Mouse (Mus musculus) CH12.LX (cell line): ENCODE results near the gene Gpank1.

Experiments
- CTCF ChIP-seq, 2 experiments: IDR thresholded peaks in 1 of 2; conservative IDR thresholded peaks in 1 of 2; 2 replicates each; pipeline ENCODE4 v1.5.1; 2011 to 2012; ENCODE audit warnings: low read depth in 2 of 2, low read length in 2 of 2, improper control_type of control experiment in 1 of 2, inconsistent platforms in 1 of 2, mild to moderate bottlenecking in 1 of 2, moderate library complexity in 1 of 2
- MXI1 ChIP-seq: IDR thresholded peaks from 2 replicates; pipeline ENCODE4 v1.6.1; 2011; ENCODE audit warnings: mild to moderate bottlenecking, low read depth, low read length, improper control_type of control experiment
- POLR2A ChIP-seq: IDR thresholded peaks from 2 replicates; pipeline ENCODE4 v1.6.1; 2011; ENCODE audit warnings: low read depth, mild to moderate bottlenecking, improper control_type of control experiment, low read length
- RCOR1 ChIP-seq: conservative IDR thresholded peaks from 2 replicates; pipeline ENCODE4 v1.6.1; 2012; ENCODE audit warnings: low read depth, mild to moderate bottlenecking, inconsistent platforms, low read length, improper control_type of control experiment

DNA sequence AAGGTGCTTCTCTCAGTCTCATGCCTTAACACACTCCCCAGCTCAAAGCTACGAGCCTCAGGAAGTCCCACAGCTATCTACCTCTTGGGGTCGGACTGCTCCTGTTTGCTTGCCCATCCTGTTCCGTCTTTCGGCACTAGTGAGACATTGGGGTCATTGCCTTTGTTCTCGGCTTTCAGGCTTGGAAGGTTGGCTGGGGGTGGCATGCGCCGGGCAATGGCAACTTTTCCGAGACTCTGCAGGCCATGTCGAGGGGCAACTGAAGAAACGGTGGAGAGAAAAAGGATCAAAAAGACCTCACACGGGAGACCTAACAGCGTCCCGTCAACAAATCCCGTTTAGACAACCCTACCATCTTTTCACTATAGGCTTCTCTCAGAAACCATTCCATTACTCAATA lies 40.9 kb downstream of the Gpank1 start:
- TF ChIP-seq CTCF (conservative IDR thresholded peaks at IDR 0.05 in 1 of 2, IDR thresholded peaks at IDR 0.05 in 1 of 2; ENCODE audit: low read depth in 2 of 2, low read length in 2 of 2) (no peak), POLR2A (no peak), MXI1 (no peak), RCOR1 (no peak)
